Mouse (Mus musculus): ENCODE results near the gene Cenpb.

Gene Cenpb

GRCm38 (mm10) chr2:131166172-131166571 lies 13.7 kb downstream of the Cenpb start:
- in situ Hi-C loops (cut with MseI, MboI), result no loop called here

GRCm38 (mm10) chr2:131163924-131164323 lies 15.9 kb downstream of the Cenpb start:
- in situ Hi-C loops (cut with MseI, MboI), result no loop called here

GRCm38 (mm10) chr2:131160671-131161111 lies 19.2 kb downstream of the Cenpb start:
- in situ Hi-C loops (cut with MseI, MboI), result no loop called here

GRCm38 (mm10) chr2:131159938-131160581 lies 19.8 kb downstream of the Cenpb start, which contains the start of gene 1700037H04Rik:
TSS of gene 1700037H04Rik (minus strand) at chr2:131160081.
- in situ Hi-C loops (cut with MseI, MboI), result no loop called here

- in situ Hi-C loops (cut with MseI, MboI), result no loop called here
Observed at GRCm38 (mm10) chr2:131159491-131159910, 20.4 kb downstream of the Cenpb start.

- in situ Hi-C loops (cut with MseI, MboI), result no loop called here
Observed at GRCm38 (mm10) chr2:131156987-131157386, 22.9 kb downstream of the Cenpb start.

GRCm38 (mm10) chr2:131154036-131154435 lies 25.8 kb downstream of the Cenpb start:
- in situ Hi-C loops (cut with MseI, MboI), result no loop called here

GRCm38 (mm10) chr2:131152166-131152730 lies 27.6 kb downstream of the Cenpb start:
- in situ Hi-C loops (cut with MseI, MboI), result no loop called here

- in situ Hi-C loops (cut with MseI, MboI), result loop anchor here in 1 of 2 experiments (10.0 kb wide), 1 partner anchor 54 kb away; no protein-coding TSS in a partner anchor
Observed at GRCm38 (mm10) chr2:131149254-131149578, 30.7 kb downstream of the Cenpb start.

- in situ Hi-C loops (cut with MseI, MboI), result loop anchor here in 1 of 2 experiments (10.0 kb wide), 1 partner anchor 54 kb away; no protein-coding TSS in a partner anchor
Observed at GRCm38 (mm10) chr2:131148353-131149253, 31.3 kb downstream of the Cenpb start.

GRCm38 (mm10) chr2:131147043-131147365 lies 32.9 kb downstream of the Cenpb start:
- in situ Hi-C loops (cut with MseI, MboI), result loop anchor here in 1 of 2 experiments (10.0 kb wide), 1 partner anchor 52 kb away; no protein-coding TSS in a partner anchor

- in situ Hi-C loops (cut with MseI, MboI), result loop anchor here in 1 of 2 experiments (10.0 kb wide), 1 partner anchor 52 kb away; no protein-coding TSS in a partner anchor
Observed at GRCm38 (mm10) chr2:131146193-131147042, 33.4 kb downstream of the Cenpb start.

- in situ Hi-C loops (cut with MseI, MboI), result loop anchor here in 1 of 2 experiments (10.0 kb wide), 1 partner anchor 51 kb away; no protein-coding TSS in a partner anchor
Observed at GRCm38 (mm10) chr2:131145536-131145935, 34.3 kb downstream of the Cenpb start.

- in situ Hi-C loops (cut with MseI, MboI), result loop anchor here in 1 of 2 experiments (10.0 kb wide), 1 partner anchor 50 kb away; no protein-coding TSS in a partner anchor
Observed at GRCm38 (mm10) chr2:131145121-131145520, 34.7 kb downstream of the Cenpb start.

GRCm38 (mm10) chr2:131143007-131143780 lies 36.7 kb downstream of the Cenpb start:
- in situ Hi-C loops (cut with MseI, MboI), result loop anchor here in 1 of 2 experiments (10.0 kb wide), 1 partner anchor 48 kb away; no protein-coding TSS in a partner anchor

GRCm38 (mm10) chr2:131142592-131142991 lies 37.3 kb downstream of the Cenpb start:
- in situ Hi-C loops (cut with MseI, MboI), result loop anchor here in 1 of 2 experiments (10.0 kb wide), 1 partner anchor 48 kb away; no protein-coding TSS in a partner anchor

- in situ Hi-C loops (cut with MseI, MboI), result loop anchor here in 1 of 2 experiments (10.0 kb wide), 1 partner anchor 47 kb away; no protein-coding TSS in a partner anchor
Observed at GRCm38 (mm10) chr2:131141336-131141986, 38.4 kb downstream of the Cenpb start.

- in situ Hi-C loops (cut with MseI, MboI), result loop anchor here in 1 of 2 experiments (10.0 kb wide), 1 partner anchor 46 kb away; no protein-coding TSS in a partner anchor
Observed at GRCm38 (mm10) chr2:131140533-131140905, 39.3 kb downstream of the Cenpb start.

- in situ Hi-C loops (cut with MseI, MboI), result loop anchor here in 1 of 2 experiments (10.0 kb wide), 1 partner anchor 45 kb away; no protein-coding TSS in a partner anchor
Observed at GRCm38 (mm10) chr2:131139886-131140532, 39.9 kb downstream of the Cenpb start.
